Mouse (Mus musculus) ovary, adult 10 weeks (tissue): ENCODE measurements around the gene Fam47e. TPM values are rescaled to one million over a fixed set of nuclear protein-coding genes. Genes with fewer than 3 reads are reported as not detected.

Experiments
- polyA plus RNA-seq: library from polyadenylated mRNA; stranded (reverse); fragments of 350-450 nt; fragmentation: Illumina TruSeq; extraction: RNeasy Lipid Tissue Mini Kit (QIAGEN cat#74804); gene quantifications from one replicate; pipeline ENCODE4 v1.2.3, GENCODE M21; 2014

Fam47e gene
- polyA plus RNA-seq: 8.2 TPM

GRCm38 (mm10) chr5:92554891-92555511 lies at the start of gene Fam47e:
Fam47e (plus strand) TSS chr5:92555069.

GRCm38 (mm10) chr5:92506733-92507132 lies 48.1 kb upstream of the Fam47e start, which contains the start of gene Scarb2:
Scarb2 (minus strand) TSS chr5:92506833.

GRCm38 (mm10) chr5:92602691-92603690 lies 48.1 kb downstream of the Fam47e start, which contains the start of gene Stbd1:
Stbd1 (plus strand) TSS chr5:92603041.

Other genes starting within 250 kb of the Fam47e start
- 25.8 TPM for gene Sdad1, start 244.6 kb upstream of the Fam47e start, polyA plus RNA-seq
- gene Cxcl9, start 227.0 kb upstream of the Fam47e start, polyA plus RNA-seq: 5.1 TPM
- gene Art3, start 223.2 kb upstream of the Fam47e start, polyA plus RNA-seq: 18.2 TPM
- 4.5 TPM for gene Cxcl10, start 206.2 kb upstream of the Fam47e start, polyA plus RNA-seq
- 91.7 TPM for gene Nup54, start 119.8 kb upstream of the Fam47e start, polyA plus RNA-seq
- 178 TPM for gene Scarb2, start 48.2 kb upstream of the Fam47e start, polyA plus RNA-seq
- gene Stbd1, start 48.0 kb downstream of the Fam47e start, polyA plus RNA-seq: 23.3 TPM
- gene Ccdc158, start 120.2 kb downstream of the Fam47e start, polyA plus RNA-seq: 15.4 TPM
- 3.2 TPM for gene Shroom3, start 128.4 kb downstream of the Fam47e start, polyA plus RNA-seq